Mouse (Mus musculus) kidney, postnatal 0 days (tissue): ENCODE measurements at regions not wholly inside any gene's neighbourhood (a gene's known extent, or its start where the extent isn't known, plus 50 kb on each side); places are given as distances from the start of the nearest gene placed in this dataset.

Source experiments
- ATAC-seq: fragments of 200-750 bp; cut with Nextera tagmentation; replicated peaks from 2 replicates; pipeline ENCODE4 v1.8.0; 2017; ENCODE audit warnings: low read depth, moderate number of reproducible peaks, moderate TSS enrichment, moderate library complexity; ENCODE audit not compliant: low FRiP score
- DNase-seq: peaks from one replicate; pipeline ENCODE4 v3.0.0-alpha.2; 2016; ENCODE audit warnings: low spot score
- H3K27ac ChIP-seq: fragments of 300-500 bp; sonication (generic); 2 replicates; pipeline ENCODE4 v1.5.1; 2014; ENCODE audit warnings: mild to moderate bottlenecking
- H3K27me3 ChIP-seq: fragments of 300-500 bp; sonication (generic); 2 replicates; pipeline ENCODE4 v1.6.1; 2014; ENCODE audit warnings: low read length, mixed read lengths; ENCODE audit not compliant: insufficient read depth
- H3K36me3 ChIP-seq: fragments of 300-500 bp; sonication (generic); 2 replicates; pipeline ENCODE4 v1.6.1; 2014; ENCODE audit warnings: low read length, mixed read lengths; ENCODE audit not compliant: insufficient read depth
- H3K4me1 ChIP-seq: fragments of 300-500 bp; sonication (generic); replicated peaks from 2 replicates; pipeline ENCODE4 v1.6.1; 2014; ENCODE audit warnings: antibody characterized with exemption, low read length, mixed read lengths; ENCODE audit not compliant: insufficient read depth
- H3K4me2 ChIP-seq: fragments of 300-500 bp; sonication (generic); 2 replicates; pipeline ENCODE4 v1.6.1; 2014; ENCODE audit warnings: mild to moderate bottlenecking, low read length, moderate library complexity, mixed read lengths
- H3K4me3 ChIP-seq: fragments of 300-500 bp; sonication (generic); replicated peaks from 2 replicates; pipeline ENCODE4 v1.5.1; 2014; ENCODE audit warnings: low read depth, low read length
- H3K9ac ChIP-seq: fragments of 300-500 bp; sonication (generic); 2 replicates; pipeline ENCODE4 v1.6.1; 2014; ENCODE audit warnings: low read depth, low read length
- H3K9me3 ChIP-seq: fragments of 300-500 bp; sonication (generic); replicated peaks from 2 replicates; pipeline ENCODE4 v1.6.1; 2016; ENCODE audit warnings: low read length, inconsistent platforms, mixed read lengths
- CTCF ChIP-seq: IDR thresholded peaks from 2 replicates; pipeline ENCODE4 v1.5.1; 2016; ENCODE audit warnings: antibody characterized with exemption, low read depth, mild to moderate bottlenecking, moderate library complexity
- WGBS: fragments of 180-500 bp; shearing (Covaris S2); extraction: QIAGEN DNeasy Blood & Tissue Kit; methylation state at CpG from one replicate; pipeline ENCODE4 v1.1.7; 2014; 5-methylcytosine and 5-hydroxymethylcytosine counted together

GRCm38 (mm10) chr8:104022231-104022630 lies 79.2 kb upstream of the Cdh5 start:
- no peak overlapping the region for H3K9ac ChIP-seq
- 59% methylated on average over 7 of the region's 7 CpGs for WGBS
- no peaks in the 10 kb centered on the region for H3K36me3 ChIP-seq
- no peak overlapping the region for H3K4me3 ChIP-seq
- no peak for DNase-seq
- H3K27ac ChIP-seq = peak overlapping the region; percentile 3; the same call in 1 of the 2 replicates
- no peaks in the 10 kb centered on the region for H3K27me3 ChIP-seq
- no peak overlapping the region for H3K4me2 ChIP-seq
- TF ChIP-seq CTCF = no peak
- H3K4me1 ChIP-seq = no peaks in the 10 kb centered on the region
- ATAC-seq = no peak
- H3K9me3 ChIP-seq = no peaks in the 10 kb centered on the region

GRCm38 (mm10) chr8:104022691-104023509 lies 78.5 kb upstream of the Cdh5 start:
- 40% methylated on average over 9 of the region's 9 CpGs for WGBS
- Histone ChIP-seq H3K9ac (no peak overlapping the region), H3K4me3 (no peak overlapping the region)

GRCm38 (mm10) chr8:104027161-104027821 lies 74.1 kb upstream of the Cdh5 start:
- Histone ChIP-seq H3K27ac (no peak overlapping the region), H3K4me3 (no peak overlapping the region), H3K27me3 (no peaks in the 10 kb centered on the region), H3K4me1 (0 out of 2 replicates have a peak, but pooled peaks cover 4% of the 10 kb centered on the region), H3K36me3 (no peaks in the 10 kb centered on the region), H3K4me2 (no peak overlapping the region), H3K9ac (no peak overlapping the region), H3K9me3 (no peaks in the 10 kb centered on the region)
- WGBS = 61% methylated on average over 11 of the region's 11 CpGs
- DNase-seq (peak; percentile 89), ATAC-seq (no peak; the same call in 1 of the 2 replicates)
- TF ChIP-seq CTCF = peak; percentile 71

More at GRCm38 (mm10) chr8:104022691-104023509, 78.5 kb upstream of the Cdh5 start:
- no peaks in the 10 kb centered on the region for H3K4me1 ChIP-seq
- H3K36me3 ChIP-seq = no peaks in the 10 kb centered on the region
- peak overlapping the region; percentile 57; the same call in 1 of the 2 replicates for H3K27ac ChIP-seq
- no peak overlapping the region for H3K4me2 ChIP-seq
- H3K9me3 ChIP-seq = no peaks in the 10 kb centered on the region
- H3K27me3 ChIP-seq = no peaks in the 10 kb centered on the region
- DNase-seq (peak; percentile 72), ATAC-seq (no peak)
- no peak for TF ChIP-seq CTCF

DNA sequence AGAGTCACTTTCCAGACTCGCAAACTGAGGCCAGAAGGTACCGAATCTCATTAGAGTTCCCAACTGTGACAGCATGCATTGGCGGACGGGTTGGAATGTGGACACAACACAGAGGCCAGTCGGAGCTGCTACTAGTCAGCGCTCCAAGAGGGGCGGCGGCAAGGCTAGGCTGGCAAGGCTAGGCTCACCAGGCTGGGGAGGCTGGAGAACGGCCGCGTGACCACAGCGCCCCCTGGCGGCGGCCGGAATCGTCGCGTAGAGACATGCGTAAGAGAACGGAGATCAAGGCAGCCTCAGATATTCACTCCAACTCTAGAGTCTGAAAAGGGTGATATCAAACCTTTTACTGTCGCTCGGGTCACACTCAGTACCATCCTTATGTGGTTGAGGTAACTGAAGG lies 72.8 kb upstream of the Cdh5 start:
- Histone ChIP-seq H3K4me3 (no peak overlapping the region), H3K9ac (no peak overlapping the region), H3K9me3 (no peaks in the 10 kb centered on the region), H3K4me1 (0 out of 2 replicates have a peak, but pooled peaks cover 4% of the 10 kb centered on the region), H3K36me3 (no peaks in the 10 kb centered on the region), H3K27ac (no peak overlapping the region), H3K4me2 (peak overlapping the region; percentile 32; the same call in 1 of the 2 replicates), H3K27me3 (no peaks in the 10 kb centered on the region)
- ATAC-seq = peak; percentile 82
- WGBS = 3% methylated on average over 22 of the region's 22 CpGs
- peak; percentile 92 for DNase-seq
- TF ChIP-seq CTCF = peak; percentile 99

GRCm38 (mm10) chr8:104032179-104032578 lies 69.2 kb upstream of the Cdh5 start:
- H3K9me3 ChIP-seq = no peaks in the 10 kb centered on the region
- H3K27ac ChIP-seq = no peak overlapping the region
- 97% methylated on average over 2 of the region's 2 CpGs for WGBS
- no peak overlapping the region for H3K9ac ChIP-seq
- peak; percentile 61 for TF ChIP-seq CTCF
- DNase-seq = no peak
- no peak overlapping the region for H3K4me2 ChIP-seq
- no peak overlapping the region for H3K4me3 ChIP-seq
- ATAC-seq = no peak; the same call in 1 of the 2 replicates
- no peaks in the 10 kb centered on the region for H3K36me3 ChIP-seq
- H3K4me1 ChIP-seq = 0 out of 2 replicates have a peak, but pooled peaks cover 4% of the 10 kb centered on the region
- H3K27me3 ChIP-seq = no peaks in the 10 kb centered on the region

GRCm38 (mm10) chr8:104033148-104033547 lies 68.3 kb upstream of the Cdh5 start:
- Histone ChIP-seq H3K36me3 (no peaks in the 10 kb centered on the region), H3K4me2 (no peak overlapping the region), H3K27ac (no peak overlapping the region), H3K27me3 (no peaks in the 10 kb centered on the region), H3K4me3 (no peak overlapping the region), H3K9me3 (no peaks in the 10 kb centered on the region), H3K4me1 (0 out of 2 replicates have a peak, but pooled peaks cover 4% of the 10 kb centered on the region), H3K9ac (no peak overlapping the region)
- peak; percentile 46; the same call in 1 of the 2 replicates for TF ChIP-seq CTCF
- DNase-seq = no peak
- WGBS = 57% methylated on average over 2 of the region's 2 CpGs
- ATAC-seq = no peak
